Mouse (Mus musculus): ENCODE results near the gene BC034090. TPM values are rescaled to one million over a fixed set of nuclear protein-coding genes. Genes with fewer than 3 reads are reported as not detected.

BC034090 gene
- total and polyA plus RNA-seq, 3 experiments, result 29.6 to 33.5 (median 30.6) TPM

GRCm38 (mm10) chr1:155244771-155245211 is 547 bp upstream of the BC034090 start:
- DNase-seq, result peak; percentile 63

- DNase-seq, result no peak
Observed at GRCm38 (mm10) chr1:155242488-155242745, 1.8 kb downstream of the BC034090 start.

GRCm38 (mm10) chr1:155241701-155242487 is 2.4 kb downstream of the BC034090 start:
- no peak for DNase-seq

- DNase-seq, result peak; percentile 90
Observed at GRCm38 (mm10) chr1:155239962-155240717, 4.1 kb downstream of the BC034090 start.

- no peak for DNase-seq
Observed at GRCm38 (mm10) chr1:155239169-155239568, 5.1 kb downstream of the BC034090 start.

- DNase-seq, result no peak
Observed at GRCm38 (mm10) chr1:155238126-155238525, 6.1 kb downstream of the BC034090 start.

- DNase-seq, result no peak
Observed at GRCm38 (mm10) chr1:155237390-155237789, 6.9 kb downstream of the BC034090 start.

- DNase-seq, result no peak
Observed at GRCm38 (mm10) chr1:155236306-155237024, 7.8 kb downstream of the BC034090 start.

- DNase-seq, result no peak
Observed at GRCm38 (mm10) chr1:155235641-155236040, 8.6 kb downstream of the BC034090 start.

GRCm38 (mm10) chr1:155233931-155234607 is 10.2 kb downstream of the BC034090 start:
- DNase-seq, result peak; percentile 65

GRCm38 (mm10) chr1:155233378-155233777 is 10.9 kb downstream of the BC034090 start:
- no peak for DNase-seq

- no peak for DNase-seq
Observed at GRCm38 (mm10) chr1:155232786-155233185, 11.5 kb downstream of the BC034090 start.

- DNase-seq, result no peak
Observed at GRCm38 (mm10) chr1:155232385-155232784, 11.9 kb downstream of the BC034090 start.

- DNase-seq, result no peak
Observed at GRCm38 (mm10) chr1:155229464-155230411, 14.5 kb downstream of the BC034090 start.

GRCm38 (mm10) chr1:155223849-155224554 is 20.2 kb downstream of the BC034090 start:
- peak; percentile 89 for DNase-seq

GRCm38 (mm10) chr1:155223036-155223435 is 21.2 kb downstream of the BC034090 start:
- DNase-seq, result no peak

GRCm38 (mm10) chr1:155222101-155222669 is 22.1 kb downstream of the BC034090 start:
- DNase-seq, result no peak

- no peak for DNase-seq
Observed at GRCm38 (mm10) chr1:155218924-155219323, 25.3 kb downstream of the BC034090 start.

GRCm38 (mm10) chr1:155217865-155218541 is 26.2 kb downstream of the BC034090 start:
- DNase-seq, result peak; percentile 61
